Mouse (Mus musculus): ENCODE results near the gene Bcl2l13. TPM values are rescaled to one million over a fixed set of nuclear protein-coding genes. Genes with fewer than 3 reads are reported as not detected.
A peak's percentile ranks its signal among the peaks of the same experiment; 100 is the strongest.
"Not testable (repeated sequence)": the region's sequence is repeated elsewhere in the genome, so short reads cannot be mapped to it uniquely, and the experiment has no call there.

Bcl2l13 gene
- total and polyA plus RNA-seq, 3 experiments, result 24.6 to 46.6 (median 25.5) TPM

DNA sequence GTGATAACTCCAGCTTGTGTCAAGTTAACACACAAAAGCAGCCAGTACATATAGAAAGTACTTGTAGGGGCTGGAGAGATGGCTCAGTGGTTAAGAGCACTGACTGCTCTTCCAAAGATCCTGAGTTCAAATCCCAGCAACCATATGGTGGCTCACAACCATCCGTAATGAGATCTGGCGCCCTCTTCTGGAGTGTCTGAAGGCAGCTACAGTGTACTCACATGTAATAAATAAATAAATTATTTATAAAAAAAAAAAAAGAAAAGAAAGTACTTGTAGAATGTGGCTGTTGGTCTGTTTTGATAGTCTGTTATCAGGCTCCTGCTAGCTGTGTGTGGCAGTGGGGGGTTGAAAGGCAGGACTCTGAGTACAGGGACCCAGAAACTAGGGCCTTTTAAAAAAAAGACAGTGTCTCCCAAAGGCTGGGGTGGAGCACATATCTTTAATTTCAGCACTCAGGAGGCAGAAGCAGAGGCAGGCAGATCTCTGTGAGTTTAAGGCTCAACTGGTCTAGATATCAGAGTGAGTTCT is 88.8 kb downstream of the Bcl2l13 start:
- H3K9ac ChIP-seq (ENCODE audit: insufficient read depth, low read depth); dilution Hi-C loops (cut with MboI; ENCODE audit: extremely low pct_ligation_motif_present, extremely low pct_unique_long_range_greater_than_20kb, low sequenced_read_pairs); H3K4me2 ChIP-seq (ENCODE audit: insufficient read depth, low read depth, poor library complexity, severe bottlenecking); in situ Hi-C loops (cut with MboI; ENCODE audit: low pct_ligation_motif_present, low pct_unique_long_range_greater_than_20kb, low sequenced_read_pairs); H3K27ac ChIP-seq (ENCODE audit: insufficient read depth, low read depth); H3K27me3 ChIP-seq (replicated peaks); H3K4me3 ChIP-seq (replicated peaks in 1 of 3; ENCODE audit: low read depth in 2 of 3, low read length in 2 of 3, poor library complexity in 1 of 3); H3K36me3 ChIP-seq (replicated peaks in 1 of 2; ENCODE audit: control insufficient read depth in 1 of 2, insufficient read depth in 1 of 2, low read length in 1 of 2); H3K79me2 ChIP-seq (replicated peaks; ENCODE audit: control insufficient read depth, extremely low read depth, insufficient read depth, poor library complexity, severe bottlenecking); DNase-seq (ENCODE audit: extremely low read depth): not testable (repeated sequence)
- peak; percentile 32; the same call in 1 of the 2 replicates for TF ChIP-seq ZNF384 (IDR thresholded peaks at IDR 0.05; ENCODE audit: low read depth, low read length)
- peaks cover 18% of the 10 kb centered on the region for H3K9me3 ChIP-seq (replicated peaks; ENCODE audit: low read length)
- peaks cover 12 to 43% of the 10 kb centered on the region in 2 experiments for H3K4me1 ChIP-seq (ENCODE audit: control insufficient read depth in 1 of 2, insufficient read depth in 2 of 2)

DNA sequence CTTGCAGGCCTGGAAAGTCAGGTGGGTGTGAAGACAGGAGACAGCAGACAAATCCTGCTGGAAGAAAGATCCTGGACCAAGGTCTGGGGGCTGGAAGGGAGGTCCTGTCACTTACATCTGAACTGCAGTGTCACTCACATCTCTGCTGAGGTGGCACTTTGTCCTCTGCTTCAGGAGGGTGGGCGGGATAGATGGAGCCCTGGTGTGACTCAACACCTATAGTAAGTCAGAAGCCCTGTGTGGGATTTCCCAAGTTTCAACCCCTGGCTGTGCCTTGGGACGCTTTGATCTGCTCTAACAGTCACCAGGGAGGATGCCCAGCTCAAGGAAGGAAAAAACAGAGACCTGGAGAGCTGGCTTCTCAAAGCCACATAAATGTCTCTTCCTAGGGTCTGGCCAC is 90.9 kb downstream of the Bcl2l13 start:
- TF ChIP-seq HCFC1 (IDR thresholded peaks at IDR 0.05; ENCODE audit: low read depth, low read length), result no peak
- TF ChIP-seq UBTF (IDR thresholded peaks at IDR 0.05; ENCODE audit: low read depth, low read length), result no peak
- no peak for TF ChIP-seq USF1 (IDR thresholded peaks at IDR 0.05; ENCODE audit: low read depth, low read length)
- TF ChIP-seq ZKSCAN1 (IDR thresholded peaks at IDR 0.05; ENCODE audit: borderline replicate concordance, low read depth, low read length), result no peak
- TF ChIP-seq ELF1 (IDR thresholded peaks at IDR 0.05; ENCODE audit: low read depth, low read length), result no peak
- TF ChIP-seq MAX (IDR thresholded peaks at IDR 0.05; ENCODE audit: low read length), result no peak
- peak; percentile 72 for TF ChIP-seq MAFK (IDR thresholded peaks at IDR 0.05; ENCODE audit: insufficient replicate concordance, low read length)
- H3K4me1 ChIP-seq (ENCODE audit: control insufficient read depth in 1 of 2, insufficient read depth in 2 of 2), result peaks cover 27 to 62% of the 10 kb centered on the region in 2 experiments
- peaks cover 7% of the 10 kb centered on the region for H3K9me3 ChIP-seq (replicated peaks; ENCODE audit: low read length)
- in situ Hi-C loops (cut with MboI; ENCODE audit: low pct_ligation_motif_present, low pct_unique_long_range_greater_than_20kb, low sequenced_read_pairs) (no loop called here), dilution Hi-C loops (cut with MboI; ENCODE audit: extremely low pct_ligation_motif_present, extremely low pct_unique_long_range_greater_than_20kb, low sequenced_read_pairs) (no loop called here)
- no peaks in the 10 kb centered on the region for H3K79me2 ChIP-seq (replicated peaks; ENCODE audit: control insufficient read depth, extremely low read depth, insufficient read depth, poor library complexity, severe bottlenecking)
- H3K36me3 ChIP-seq (replicated peaks in 1 of 2; ENCODE audit: control insufficient read depth in 1 of 2, insufficient read depth in 1 of 2, low read length in 1 of 2), result no peaks in the 10 kb centered on the region
- no peak overlapping the region for H3K9ac ChIP-seq (ENCODE audit: insufficient read depth, low read depth)
- no peak overlapping the region for H3K4me2 ChIP-seq (ENCODE audit: insufficient read depth, low read depth, poor library complexity, severe bottlenecking)
- no peak for DNase-seq (ENCODE audit: extremely low read depth)
- H3K27me3 ChIP-seq (replicated peaks), result no peaks in the 10 kb centered on the region
- no peak overlapping the region for H3K4me3 ChIP-seq (replicated peaks in 1 of 3; ENCODE audit: low read depth in 2 of 3, low read length in 2 of 3, poor library complexity in 1 of 3)
- H3K27ac ChIP-seq (ENCODE audit: insufficient read depth, low read depth), result no peak overlapping the region

DNA sequence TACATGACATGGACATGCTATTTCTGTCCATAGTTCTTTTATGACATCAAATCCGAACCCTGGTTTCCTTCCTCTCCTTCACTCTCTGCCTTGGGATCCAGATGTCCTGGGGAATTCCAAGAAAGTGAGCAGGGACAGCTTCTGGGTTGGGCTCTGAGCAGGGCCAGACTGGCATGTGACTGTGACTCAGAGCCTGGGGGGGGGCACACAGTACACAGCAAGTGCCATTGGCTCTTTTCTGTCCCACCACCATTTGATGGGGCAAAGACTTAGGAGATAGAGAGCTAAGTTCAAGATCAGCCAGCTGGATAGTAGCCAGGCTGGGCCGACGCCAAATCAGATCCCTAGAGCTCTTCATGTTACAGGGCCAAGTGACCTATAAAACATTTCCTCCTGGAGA is 91.8 kb downstream of the Bcl2l13 start:
- DNase-seq (ENCODE audit: extremely low read depth), result no peak

More for the DNA sequence above, 91.8 kb downstream of the Bcl2l13 start:
- Histone ChIP-seq H3K4me2 (ENCODE audit: insufficient read depth, low read depth, poor library complexity, severe bottlenecking) (no peak overlapping the region), H3K27ac (ENCODE audit: insufficient read depth, low read depth) (no peak overlapping the region), H3K4me3 (replicated peaks in 1 of 3; ENCODE audit: low read depth in 2 of 3, low read length in 2 of 3, poor library complexity in 1 of 3) (no peak overlapping the region), H3K4me1 (ENCODE audit: control insufficient read depth in 1 of 2, insufficient read depth in 2 of 2) (peaks cover 35 to 68% of the 10 kb centered on the region in 2 experiments), H3K36me3 (replicated peaks in 1 of 2; ENCODE audit: control insufficient read depth in 1 of 2, insufficient read depth in 1 of 2, low read length in 1 of 2) (peaks cover 0 to 5% of the 10 kb centered on the region in 2 experiments), H3K27me3 (replicated peaks) (no peaks in the 10 kb centered on the region), H3K79me2 (replicated peaks; ENCODE audit: control insufficient read depth, extremely low read depth, insufficient read depth, poor library complexity, severe bottlenecking) (no peaks in the 10 kb centered on the region), H3K9ac (ENCODE audit: insufficient read depth, low read depth) (no peak overlapping the region), H3K9me3 (replicated peaks; ENCODE audit: low read length) (no peaks in the 10 kb centered on the region)
- 0 out of 2 replicates have a peak, but pooled peaks have one; percentile 18 for TF ChIP-seq ETS1 (conservative IDR thresholded peaks at IDR 0.05; ENCODE audit: low read depth, low read length)
- TF ChIP-seq PAX5 (IDR thresholded peaks at IDR 0.05; ENCODE audit: low read length), result no peak
- TF ChIP-seq TCF12 (IDR thresholded peaks at IDR 0.05; ENCODE audit: low read depth, low read length), result no peak
- no peak for TF ChIP-seq POLR2A (IDR thresholded peaks at IDR 0.05; ENCODE audit: low read depth, low read length)
- no peak for TF ChIP-seq NELFE (IDR thresholded peaks at IDR 0.05; ENCODE audit: low read depth, low read length)
- TF ChIP-seq BHLHE40 (IDR thresholded peaks at IDR 0.05; ENCODE audit: low read depth, low read length), result peak; percentile 52
- no peak for TF ChIP-seq MYC (IDR thresholded peaks at IDR 0.05; ENCODE audit: low read depth, low read length)
- TF ChIP-seq EP300 (IDR thresholded peaks at IDR 0.05; ENCODE audit: low read length), result peak; percentile 12; the same call in 1 of the 2 replicates
- no peak for TF ChIP-seq RCOR1 (conservative IDR thresholded peaks at IDR 0.05; ENCODE audit: low read depth, low read length)
- dilution Hi-C loops (cut with MboI; ENCODE audit: extremely low pct_ligation_motif_present, extremely low pct_unique_long_range_greater_than_20kb, low sequenced_read_pairs) (no loop called here), in situ Hi-C loops (cut with MboI; ENCODE audit: low pct_ligation_motif_present, low pct_unique_long_range_greater_than_20kb, low sequenced_read_pairs) (no loop called here)
